Mouse (Mus musculus) small intestine, adult 2 months (tissue): ENCODE measurements around the gene Armc9. TPM values are rescaled to one million over a fixed set of nuclear protein-coding genes. Genes with fewer than 3 reads are reported as not detected.

ENCODE experiments used
- H3K27ac ChIP-seq: fragments of 200-500 bp; 2 replicates; pipeline ENCODE4 v1.5.1; 2012; ENCODE audit warnings: low read depth, low read length, control low read depth, inconsistent platforms; ENCODE audit not compliant: insufficient read depth
- H3K27me3 ChIP-seq: fragments of 200-500 bp; 2 replicates; pipeline ENCODE4 v1.6.1; 2012; ENCODE audit warnings: mild to moderate bottlenecking, moderate library complexity, low read length, inconsistent platforms; ENCODE audit not compliant: control insufficient read depth, insufficient read depth
- H3K36me3 ChIP-seq: fragments of 200-500 bp; 2 replicates; pipeline ENCODE4 v1.6.1; 2012; ENCODE audit warnings: mild to moderate bottlenecking, low read length, control low read depth, inconsistent platforms; ENCODE audit not compliant: control insufficient read depth, insufficient read depth
- H3K4me1 ChIP-seq: fragments of 200-500 bp; 2 replicates; pipeline ENCODE4 v1.6.1; 2012; ENCODE audit warnings: low read length, inconsistent platforms, mixed read lengths; ENCODE audit not compliant: control insufficient read depth, insufficient read depth, insufficient read length
- H3K4me3 ChIP-seq: fragments of 200-500 bp; 2 replicates; pipeline ENCODE4 v1.5.1; 2012; ENCODE audit warnings: low read depth, mild to moderate bottlenecking, control low read depth, inconsistent platforms, low read length, moderate library complexity
- CTCF ChIP-seq: fragments of 200-500 bp; IDR thresholded peaks from 2 replicates; pipeline ENCODE4 v1.5.1; 2012; ENCODE audit warnings: low read depth, mild to moderate bottlenecking, control low read depth, inconsistent platforms, low read length, moderate library complexity, mixed read lengths; ENCODE audit not compliant: insufficient replicate concordance, insufficient read length; ENCODE audit errors: extremely low read depth
- POLR2A ChIP-seq: fragments of 200-500 bp; IDR thresholded peaks from 2 replicates; pipeline ENCODE4 v1.6.1; 2012; ENCODE audit warnings: low read depth, mild to moderate bottlenecking, control low read depth, inconsistent platforms, low read length, moderate library complexity
- WGBS: fragments of 180-500 bp; shearing (Covaris S2); methylation state at CpG from one replicate; pipeline ENCODE4 v1.1.7; 2018; 5-methylcytosine and 5-hydroxymethylcytosine counted together
- polyA plus RNA-seq: library from polyadenylated mRNA; depleted of rRNA; stranded (reverse); fragments of >200 nt; gene quantifications from 2 replicates; pipeline ENCODE4 v1.2.3, GENCODE M21; 2012

Armc9 gene
- polyA plus RNA-seq, 1 experiment, result 1.4 TPM

- TF ChIP-seq CTCF (no peak), POLR2A (no peak)
- no peak overlapping the region for H3K4me3 ChIP-seq
- H3K27me3 ChIP-seq, result no peaks in the 10 kb centered on the region
- 78% methylated on average over 5 of the region's 5 CpGs for WGBS
- no peak overlapping the region for H3K27ac ChIP-seq
- H3K36me3 ChIP-seq, result no peaks in the 10 kb centered on the region
- H3K4me1 ChIP-seq, result peaks cover 5% of the 10 kb centered on the region; the same call in 1 of the 2 replicates
These were observed 61.8 kb downstream of the Armc9 start for GRCm38 (mm10) chr1:86216412-86216811.

GRCm38 (mm10) chr1:86217976-86218375 is 63.4 kb downstream of the Armc9 start:
- Histone ChIP-seq H3K27ac (peak overlapping the region; percentile 59), H3K36me3 (no peaks in the 10 kb centered on the region), H3K4me1 (peaks cover 5% of the 10 kb centered on the region; the same call in 1 of the 2 replicates), H3K27me3 (no peaks in the 10 kb centered on the region), H3K4me3 (no peak overlapping the region)
- no peak for TF ChIP-seq CTCF
- TF ChIP-seq POLR2A, result no peak
- 67% methylated on average over 6 of the region's 6 CpGs for WGBS

- 66% methylated on average over 6 of the region's 6 CpGs for WGBS
- TF ChIP-seq CTCF (no peak), POLR2A (no peak)
- Histone ChIP-seq H3K27me3 (no peaks in the 10 kb centered on the region), H3K36me3 (no peaks in the 10 kb centered on the region), H3K4me3 (no peak overlapping the region), H3K4me1 (0 out of 2 replicates have a peak, but pooled peaks cover 4% of the 10 kb centered on the region), H3K27ac (no peak overlapping the region)
These were observed 70.6 kb downstream of the Armc9 start for GRCm38 (mm10) chr1:86225195-86225594.

GRCm38 (mm10) chr1:86228653-86229052 is 74.1 kb downstream of the Armc9 start:
- TF ChIP-seq CTCF (no peak), POLR2A (no peak)
- Histone ChIP-seq H3K27ac (peak overlapping the region; percentile 67; the same call in 1 of the 2 replicates), H3K27me3 (no peaks in the 10 kb centered on the region), H3K4me1 (0 out of 2 replicates have a peak, but pooled peaks cover 4% of the 10 kb centered on the region), H3K36me3 (no peaks in the 10 kb centered on the region), H3K4me3 (no peak overlapping the region)
- WGBS, result 80% methylated on average over 8 of the region's 8 CpGs

- H3K36me3 ChIP-seq, result no peaks in the 10 kb centered on the region
- H3K4me1 ChIP-seq, result 0 out of 2 replicates have a peak, but pooled peaks cover 4% of the 10 kb centered on the region
- H3K27ac ChIP-seq, result peak overlapping the region; percentile 67
- no peaks in the 10 kb centered on the region for H3K27me3 ChIP-seq
- WGBS, result 85% methylated on average over 9 of the region's 9 CpGs
- no peak overlapping the region for H3K4me3 ChIP-seq
- no peak for TF ChIP-seq CTCF
- no peak for TF ChIP-seq POLR2A
These were observed 74.7 kb downstream of the Armc9 start for GRCm38 (mm10) chr1:86229184-86229829.

- H3K36me3 ChIP-seq, result no peaks in the 10 kb centered on the region
- 95% methylated on average over 5 of the region's 5 CpGs for WGBS
- TF ChIP-seq CTCF (no peak), POLR2A (no peak)
These were observed 78.1 kb downstream of the Armc9 start for GRCm38 (mm10) chr1:86232631-86233030.

GRCm38 (mm10) chr1:86233808-86234207 is 79.2 kb downstream of the Armc9 start:
- WGBS, result 59% methylated on average over 4 of the region's 4 CpGs
- TF ChIP-seq CTCF, result no peak
- TF ChIP-seq POLR2A, result no peak
- Histone ChIP-seq H3K27me3 (no peaks in the 10 kb centered on the region), H3K36me3 (no peaks in the 10 kb centered on the region), H3K4me1 (0 out of 2 replicates have a peak, but pooled peaks cover 4% of the 10 kb centered on the region), H3K4me3 (no peak overlapping the region), H3K27ac (no peak overlapping the region)

More at GRCm38 (mm10) chr1:86232631-86233030, 78.1 kb downstream of the Armc9 start:
- Histone ChIP-seq H3K4me1 (0 out of 2 replicates have a peak, but pooled peaks cover 4% of the 10 kb centered on the region), H3K27ac (no peak overlapping the region), H3K4me3 (no peak overlapping the region), H3K27me3 (no peaks in the 10 kb centered on the region)
